Mouse (Mus musculus) liver, embryonic 16.5 days (tissue): ENCODE measurements around the gene Nadk. TPM values are rescaled to one million over a fixed set of nuclear protein-coding genes. Genes with fewer than 3 reads are reported as not detected.
A peak's percentile ranks its signal among the peaks of the same experiment; 100 is the strongest.

ENCODE experiments used
- ATAC-seq: fragments of 200-750 bp; cut with Nextera tagmentation; 2 replicates; pipeline ENCODE4 v1.8.0; 2017; ENCODE audit warnings: low read depth, mild to moderate bottlenecking, moderate number of reproducible peaks, moderate library complexity
- H3K27ac ChIP-seq: fragments of 300-500 bp; sonication (generic); 2 replicates; pipeline ENCODE4 v1.5.1; 2014; ENCODE audit warnings: mild to moderate bottlenecking, low read length
- H3K27me3 ChIP-seq: fragments of 300-500 bp; sonication (generic); 2 replicates; pipeline ENCODE4 v1.6.1; 2014; ENCODE audit warnings: low read depth, low read length, mixed read lengths; ENCODE audit not compliant: control insufficient read depth, insufficient read depth
- H3K36me3 ChIP-seq: fragments of 300-500 bp; sonication (generic); 2 replicates; pipeline ENCODE4 v1.6.1; 2014; ENCODE audit warnings: mild to moderate bottlenecking; ENCODE audit not compliant: control insufficient read depth, insufficient read depth
- H3K4me1 ChIP-seq: fragments of 300-500 bp; sonication (generic); 2 replicates; pipeline ENCODE4 v1.6.1; 2014; ENCODE audit warnings: low read depth, low read length, mixed read lengths; ENCODE audit not compliant: control insufficient read depth
- H3K4me2 ChIP-seq: fragments of 300-500 bp; sonication (generic); 2 replicates; pipeline ENCODE4 v1.6.1; 2014; ENCODE audit warnings: low read depth, low read length, mixed read lengths
- H3K4me3 ChIP-seq: fragments of 300-500 bp; sonication (generic); 2 replicates; pipeline ENCODE4 v1.5.1; 2014; ENCODE audit warnings: low read depth, mild to moderate bottlenecking, low read length
- H3K9ac ChIP-seq: fragments of 300-500 bp; sonication (generic); 2 replicates; pipeline ENCODE4 v1.6.1; 2014; ENCODE audit warnings: low read depth, low read length
- H3K9me3 ChIP-seq: fragments of 300-500 bp; sonication (generic); replicated peaks from 2 replicates; pipeline ENCODE4 v1.6.1; 2016; ENCODE audit warnings: low read length; ENCODE audit not compliant: control insufficient read depth
- WGBS: fragments of 180-500 bp; shearing (Covaris S2); extraction: QIAGEN DNeasy Blood & Tissue Kit; methylation state at CpG from one replicate; pipeline ENCODE4 v1.1.7; 2014; ENCODE audit not compliant: insufficient replicate concordance; 5-methylcytosine and 5-hydroxymethylcytosine counted together
- polyA plus RNA-seq: library from polyadenylated mRNA; unstranded; fragments of >200 nt; fragmentation: Nextera tagmentation; extraction: Ambion mirVana; gene quantifications from 2 replicates; pipeline ENCODE4 v1.2.1, GENCODE M21; 2015

Nadk gene
- polyA plus RNA-seq, 1 experiment from 2014 or later = 42.9 TPM

- H3K36me3 ChIP-seq = peaks cover 3% of the 10 kb centered on the region; the same call in 1 of the 2 replicates
- no peak for ATAC-seq
- no peak overlapping the region for H3K4me3 ChIP-seq
- peaks cover 21% of the 10 kb centered on the region for H3K4me1 ChIP-seq
- no peak overlapping the region for H3K4me2 ChIP-seq
- H3K27me3 ChIP-seq = no peaks in the 10 kb centered on the region
- WGBS = 71% methylated on average over 4 of the region's 4 CpGs
- H3K27ac ChIP-seq = peak overlapping the region; percentile 9; the same call in 1 of the 2 replicates
- no peaks in the 10 kb centered on the region for H3K9me3 ChIP-seq
- no peak overlapping the region for H3K9ac ChIP-seq
Observed at GRCm38 (mm10) chr4:155605132-155605531, 43.0 kb downstream of the Nadk start.

GRCm38 (mm10) chr4:155606825-155607224, 44.6 kb downstream of the Nadk start:
- Histone ChIP-seq H3K4me3 (no peak overlapping the region), H3K4me1 (peaks cover 19% of the 10 kb centered on the region), H3K4me2 (no peak overlapping the region), H3K36me3 (peaks cover 10% of the 10 kb centered on the region), H3K27me3 (no peaks in the 10 kb centered on the region), H3K9ac (no peak overlapping the region), H3K27ac (no peak overlapping the region), H3K9me3 (no peaks in the 10 kb centered on the region)
- no peak for ATAC-seq
- 89% methylated on average over 2 of the region's 2 CpGs for WGBS

- H3K9me3 ChIP-seq = no peaks in the 10 kb centered on the region
- H3K4me3 ChIP-seq = no peak overlapping the region
- H3K27me3 ChIP-seq = no peaks in the 10 kb centered on the region
- H3K9ac ChIP-seq = no peak overlapping the region
- no peaks in the 10 kb centered on the region; the same call in 1 of the 2 replicates for H3K4me1 ChIP-seq
- H3K27ac ChIP-seq = no peak overlapping the region
- H3K36me3 ChIP-seq = peaks cover 32% of the 10 kb centered on the region
- no peak overlapping the region for H3K4me2 ChIP-seq
- ATAC-seq = no peak
- WGBS = 74% methylated on average over 3 of the region's 3 CpGs
Observed at GRCm38 (mm10) chr4:155611860-155612259, 49.7 kb downstream of the Nadk start.

- Histone ChIP-seq H3K4me3 (no peak overlapping the region), H3K4me2 (no peak overlapping the region), H3K27ac (no peak overlapping the region), H3K9ac (no peak overlapping the region), H3K9me3 (no peaks in the 10 kb centered on the region), H3K36me3 (peaks cover 38% of the 10 kb centered on the region), H3K27me3 (no peaks in the 10 kb centered on the region), H3K4me1 (peaks cover 2% of the 10 kb centered on the region; the same call in 1 of the 2 replicates)
- no peak for ATAC-seq
- WGBS = 84% methylated on average over 3 of the region's 3 CpGs
Observed at GRCm38 (mm10) chr4:155613264-155613663, 51.1 kb downstream of the Nadk start.

GRCm38 (mm10) chr4:155618321-155618720, 56.1 kb downstream of the Nadk start:
- Histone ChIP-seq H3K4me2 (no peak overlapping the region), H3K27ac (no peak overlapping the region), H3K4me3 (no peak overlapping the region), H3K36me3 (peaks cover 35% of the 10 kb centered on the region), H3K9me3 (no peaks in the 10 kb centered on the region), H3K9ac (no peak overlapping the region), H3K4me1 (peaks cover 6% of the 10 kb centered on the region; the same call in 1 of the 2 replicates), H3K27me3 (no peaks in the 10 kb centered on the region)
- ATAC-seq = peak; percentile 45; the same call in 1 of the 2 replicates
- 45% methylated on average over 5 of the region's 5 CpGs for WGBS

- Histone ChIP-seq H3K9me3 (no peaks in the 10 kb centered on the region), H3K36me3 (peaks cover 15% of the 10 kb centered on the region), H3K4me1 (peaks cover 6% of the 10 kb centered on the region; the same call in 1 of the 2 replicates), H3K27me3 (no peaks in the 10 kb centered on the region), H3K27ac (peak within 1 kb of the TSS; percentile 98), H3K4me2 (peak within 1 kb of the TSS; percentile 91), H3K4me3 (peak within 1 kb of the TSS; percentile 99), H3K9ac (peak within 1 kb of the TSS; percentile 91)
- under 1% methylated on average over 84 of the region's 84 CpGs for WGBS
- ATAC-seq = peak; percentile 99
Observed at GRCm38 (mm10) chr4:155624338-155625291, 62.4 kb downstream of the Nadk start, which contains the start of gene Cdk11b. Gene Cdk11b, plus strand, starts transcription at chr4:155624854.

- Histone ChIP-seq H3K4me3 (no peak overlapping the region), H3K4me2 (no peak overlapping the region), H3K36me3 (peaks cover 38% of the 10 kb centered on the region), H3K4me1 (no peaks in the 10 kb centered on the region; the same call in 1 of the 2 replicates), H3K9me3 (no peaks in the 10 kb centered on the region), H3K27me3 (no peaks in the 10 kb centered on the region), H3K9ac (no peak overlapping the region), H3K27ac (no peak overlapping the region)
- WGBS = 66% methylated on average over 6 of the region's 6 CpGs
- no peak for ATAC-seq
Observed at GRCm38 (mm10) chr4:155630267-155630666, 68.1 kb downstream of the Nadk start.

- Histone ChIP-seq H3K9me3 (no peaks in the 10 kb centered on the region), H3K4me3 (no peak overlapping the region), H3K9ac (no peak overlapping the region), H3K27ac (no peak overlapping the region), H3K36me3 (peaks cover 49% of the 10 kb centered on the region), H3K27me3 (no peaks in the 10 kb centered on the region), H3K4me2 (no peak overlapping the region), H3K4me1 (no peaks in the 10 kb centered on the region)
- no peak for ATAC-seq
Observed at GRCm38 (mm10) chr4:155635766-155636499, 73.8 kb downstream of the Nadk start.
